Mouse (Mus musculus) brown adipose tissue, adult 24 weeks (tissue): ENCODE data around the gene Mblac1. TPM values are rescaled to one million over a fixed set of nuclear protein-coding genes. Genes with fewer than 3 reads are reported as not detected.

Experiments
- H3K27ac ChIP-seq: fragments of 200-500 bp; replicated peaks from 2 replicates; pipeline ENCODE4 v1.5.1; 2012; ENCODE audit warnings: low read depth, mild to moderate bottlenecking, low read length
- H3K4me1 ChIP-seq: fragments of 200-500 bp; 2 replicates; pipeline ENCODE4 v1.6.1; 2012; ENCODE audit warnings: low read length, mixed read lengths; ENCODE audit not compliant: control insufficient read depth, insufficient read depth, insufficient read length
- H3K4me3 ChIP-seq: fragments of 200-500 bp; 2 replicates; pipeline ENCODE4 v1.5.1; 2012; ENCODE audit warnings: low read depth, mild to moderate bottlenecking, low read length, moderate library complexity; ENCODE audit not compliant: insufficient read depth
- polyA plus RNA-seq: library from polyadenylated mRNA; stranded (reverse); fragments of >200 nt; gene quantifications from 2 replicates; pipeline ENCODE4 v1.2.4, GENCODE M21; 2012; ENCODE audit not compliant: missing spikeins, insufficient read depth, insufficient read length

Gene Mblac1
- 4.6 and 5.8 TPM in 2 replicates for polyA plus RNA-seq

- peak within 1 kb of the TSS; percentile 55 for H3K27ac ChIP-seq
- H3K4me3 ChIP-seq, result peak within 1 kb of the TSS; percentile 70
- H3K4me1 ChIP-seq, result no peaks in the 10 kb centered on the region
Measured at GRCm38 (mm10) chr5:138193771-138194727, at the start of gene Mblac1. Gene Mblac1 (plus strand): TSS chr5:138194314.

GRCm38 (mm10) chr5:138154390-138154789, 39.7 kb upstream of the Mblac1 start:
- no peak overlapping the region for H3K4me3 ChIP-seq

GRCm38 (mm10) chr5:138155443-138155976, 38.6 kb upstream of the Mblac1 start, which contains the start of gene Zfp113:
Gene Zfp113 (minus strand): TSS chr5:138155744.
- Histone ChIP-seq H3K4me3 (peak within 1 kb of the TSS; percentile 97), H3K4me1 (no peaks in the 10 kb centered on the region), H3K27ac (peak within 1 kb of the TSS; percentile 92)

More at GRCm38 (mm10) chr5:138154390-138154789, 39.7 kb upstream of the Mblac1 start:
- Histone ChIP-seq H3K4me1 (no peaks in the 10 kb centered on the region), H3K27ac (no peak overlapping the region)

GRCm38 (mm10) chr5:138160224-138160762, 33.8 kb upstream of the Mblac1 start:
- peaks cover 2% of the 10 kb centered on the region; the same call in 1 of the 2 replicates for H3K4me1 ChIP-seq
- H3K27ac ChIP-seq, result no peak overlapping the region
- H3K4me3 ChIP-seq, result no peak overlapping the region

GRCm38 (mm10) chr5:138160842-138161665, 33.1 kb upstream of the Mblac1 start, which contains the start of gene Cops6:
Gene Cops6 (plus strand): TSS chr5:138161071.
- Histone ChIP-seq H3K27ac (peak within 1 kb of the TSS; percentile 53), H3K4me1 (peaks cover 2% of the 10 kb centered on the region; the same call in 1 of the 2 replicates), H3K4me3 (peak within 1 kb of the TSS; percentile 83)

GRCm38 (mm10) chr5:138163046-138163445, 31.1 kb upstream of the Mblac1 start:
- no peak overlapping the region for H3K4me3 ChIP-seq
- H3K27ac ChIP-seq, result no peak overlapping the region
- H3K4me1 ChIP-seq, result peaks cover 2% of the 10 kb centered on the region; the same call in 1 of the 2 replicates

DNA sequence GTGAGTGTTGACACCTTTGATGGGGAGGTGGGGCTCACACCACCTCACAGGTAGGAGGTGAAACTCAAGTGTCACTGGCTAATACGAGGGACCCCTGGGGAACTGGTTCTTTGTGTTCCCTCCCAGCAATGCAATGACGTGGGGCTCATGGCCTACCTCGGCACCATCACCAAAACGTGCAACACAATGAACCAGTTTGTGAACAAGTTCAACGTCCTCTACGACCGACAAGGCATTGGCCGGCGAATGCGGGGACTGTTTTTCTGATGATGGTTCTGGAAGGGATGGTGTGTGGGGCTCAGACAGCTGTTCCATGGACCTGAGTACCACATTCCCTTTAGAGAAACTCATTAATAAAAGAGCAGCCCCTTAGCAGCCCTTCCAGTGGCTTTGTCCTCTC, 30.5 kb upstream of the Mblac1 start:
- Histone ChIP-seq H3K27ac (no peak overlapping the region), H3K4me3 (no peak overlapping the region), H3K4me1 (peaks cover 2% of the 10 kb centered on the region; the same call in 1 of the 2 replicates)

GRCm38 (mm10) chr5:138165594-138165993, 28.5 kb upstream of the Mblac1 start:
- peaks cover 2% of the 10 kb centered on the region; the same call in 1 of the 2 replicates for H3K4me1 ChIP-seq

DNA sequence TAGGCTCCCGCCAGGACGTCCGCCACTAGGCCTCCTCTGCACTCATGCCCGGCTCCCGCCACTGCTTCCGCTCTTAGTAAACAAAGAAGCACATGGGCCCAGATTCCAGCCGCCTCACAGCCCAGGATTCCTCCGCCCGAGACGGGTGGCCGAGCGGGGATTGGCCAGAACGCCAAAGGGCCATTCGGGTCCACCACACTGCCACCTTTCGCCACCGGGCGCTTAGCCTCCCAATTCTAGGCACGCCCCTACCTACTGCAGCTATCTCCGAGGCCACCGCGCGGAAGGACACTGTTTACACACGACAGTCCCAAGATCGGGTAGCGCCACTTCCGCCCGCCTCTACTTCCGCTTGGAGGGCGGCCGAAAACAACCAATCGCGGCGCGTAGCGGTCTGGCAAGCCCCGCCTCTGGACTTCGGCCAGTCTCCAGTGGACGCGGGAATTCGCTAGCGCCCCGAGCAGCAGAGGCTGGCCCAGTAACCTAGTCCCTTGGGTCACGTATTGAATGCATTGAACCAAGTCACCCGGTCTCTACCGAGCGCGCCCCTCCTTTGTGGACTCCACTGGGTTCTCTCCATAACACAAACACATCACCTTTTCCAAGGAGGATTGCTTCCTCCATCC, 23.1 kb upstream of the Mblac1 start:
- peak overlapping the region; percentile 78 for H3K4me3 ChIP-seq
- peaks cover 3% of the 10 kb centered on the region; the same call in 1 of the 2 replicates for H3K4me1 ChIP-seq
- peak overlapping the region; percentile 90 for H3K27ac ChIP-seq

More at GRCm38 (mm10) chr5:138165594-138165993, 28.5 kb upstream of the Mblac1 start:
- H3K27ac ChIP-seq, result no peak overlapping the region
- H3K4me3 ChIP-seq, result no peak overlapping the region

GRCm38 (mm10) chr5:138171695-138172491, 22.2 kb upstream of the Mblac1 start, which contains the start of the genes Ap4m1 and Mcm7:
Gene Ap4m1 (plus strand): TSS chr5:138172002.
Gene Mcm7 (minus strand): TSS chr5:138172422.
- Histone ChIP-seq H3K4me3 (peak within 1 kb of the TSS; percentile 82), H3K4me1 (peaks cover 3% of the 10 kb centered on the region; the same call in 1 of the 2 replicates), H3K27ac (peak within 1 kb of the TSS; percentile 90)

GRCm38 (mm10) chr5:138173217-138173616, 20.9 kb upstream of the Mblac1 start:
- Histone ChIP-seq H3K27ac (no peak overlapping the region), H3K4me1 (peaks cover 3% of the 10 kb centered on the region; the same call in 1 of the 2 replicates), H3K4me3 (no peak overlapping the region)

DNA sequence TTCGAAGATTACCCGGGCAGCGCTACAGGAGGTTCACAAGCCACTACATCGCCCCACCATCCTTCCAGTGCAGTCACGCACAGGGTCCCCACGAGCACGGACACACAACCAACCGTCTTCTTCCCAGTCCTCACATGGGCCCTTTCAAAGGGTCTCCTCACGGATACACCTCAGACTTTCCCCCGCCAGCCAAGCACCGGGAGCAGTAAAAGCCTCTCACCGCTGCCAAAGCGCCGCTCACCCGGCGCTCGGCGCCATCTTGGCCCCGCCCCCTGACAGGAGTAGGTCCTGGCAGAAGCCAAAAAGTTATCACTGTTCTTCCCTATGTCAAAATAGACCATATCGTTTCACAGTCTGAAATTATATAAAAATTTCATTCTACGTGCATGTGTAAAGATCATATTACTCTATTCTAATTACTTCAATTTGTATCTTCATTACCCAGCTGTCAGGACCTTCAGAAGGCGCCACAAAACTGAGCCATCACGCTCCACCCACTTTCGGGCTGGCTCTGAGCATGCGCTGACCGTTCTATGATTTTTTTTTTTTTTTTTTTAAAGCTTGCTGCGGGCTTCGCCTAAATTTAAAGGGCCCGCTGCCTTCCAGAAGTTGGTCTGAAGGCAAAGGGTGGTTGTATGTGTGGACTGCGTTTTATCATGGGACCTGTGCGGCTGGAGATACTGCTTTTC, 7.0 kb upstream of the Mblac1 start, which contains the start of the genes Taf6 and Cnpy4:
Gene Taf6, minus strand, starts transcription at position 502 of the 689 bp plus-strand sequence.
Gene Cnpy4, plus strand, starts transcription at position 536 of the 689 bp plus-strand sequence.
- Histone ChIP-seq H3K4me1 (no peaks in the 10 kb centered on the region), H3K4me3 (peak within 1 kb of the TSS; percentile 94), H3K27ac (peak within 1 kb of the TSS; percentile 92)
